Mouse (Mus musculus): ENCODE data around the gene Abhd4. TPM values are rescaled to one million over a fixed set of nuclear protein-coding genes. Genes with fewer than 3 reads are reported as not detected.

Abhd4 gene
- total RNA-seq, 2 experiments from 2014 or later = 54.8 to 60.0 TPM

DNA sequence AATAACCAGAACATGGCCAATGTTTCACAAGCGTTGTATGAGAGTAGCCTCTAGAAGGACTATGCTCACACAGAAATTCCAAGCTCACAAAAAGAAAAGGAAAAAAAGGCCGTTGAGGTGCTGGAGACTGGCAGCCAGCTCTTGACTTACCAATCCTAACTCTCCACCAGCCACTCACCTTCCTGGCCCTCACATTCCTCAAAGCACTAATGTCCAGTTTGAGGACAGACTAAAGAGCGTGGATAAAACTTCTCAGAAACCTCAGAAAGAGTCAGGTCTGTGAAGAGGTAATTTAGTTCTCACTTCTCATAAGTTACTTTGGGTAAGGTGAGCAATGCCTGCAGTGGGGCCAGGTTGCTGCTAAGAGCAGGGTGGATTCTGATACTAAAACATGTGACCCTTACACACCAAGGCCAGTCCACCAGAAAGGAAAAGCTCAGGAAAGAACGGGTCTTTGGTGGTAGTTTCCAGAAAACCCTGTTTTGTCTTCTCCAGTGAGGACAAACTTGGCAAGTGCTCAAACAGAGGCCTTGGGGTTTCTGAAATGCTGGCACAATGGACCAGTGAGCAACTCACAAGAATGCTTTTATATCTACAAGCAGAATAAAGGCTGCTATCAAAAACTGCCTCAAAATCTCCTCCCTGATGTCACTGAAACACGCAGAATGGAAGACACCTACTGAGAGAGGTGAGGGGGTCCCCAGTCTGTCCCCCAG, 18.0 kb upstream of the Abhd4 start:
- no peak for DNase-seq (ENCODE audit: low spot score in 2 of 2)

DNA sequence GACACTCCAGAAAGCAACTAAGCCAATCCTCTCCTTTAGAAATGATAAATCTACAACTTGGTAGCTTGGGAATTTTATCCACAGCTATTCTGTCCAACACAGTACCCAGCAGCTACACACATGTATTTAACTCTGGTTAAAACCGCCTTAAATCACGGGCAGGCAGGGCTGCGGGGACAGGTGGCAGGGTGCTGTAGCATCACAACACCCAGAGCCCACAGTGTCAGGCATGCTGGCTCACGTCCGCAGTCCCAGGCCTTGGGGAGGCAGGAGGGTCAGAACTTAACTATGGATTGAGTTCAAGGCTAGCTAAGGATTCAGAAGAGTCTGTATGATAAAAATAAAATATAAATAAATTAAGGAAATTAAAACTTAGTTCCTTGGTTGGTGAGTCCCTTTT, 17.1 kb upstream of the Abhd4 start:
- DNase-seq (ENCODE audit: low spot score in 2 of 2) = no peak

- peak; percentile 64 to 88 for DNase-seq (ENCODE audit: low spot score in 2 of 2)
Observed at GRCm38 (mm10) chr14:54239002-54239736, 14.8 kb upstream of the Abhd4 start.

- no peak for DNase-seq (ENCODE audit: low spot score in 2 of 2)
Observed at GRCm38 (mm10) chr14:54240542-54240941, 13.4 kb upstream of the Abhd4 start.

- no peak for DNase-seq (ENCODE audit: low spot score in 2 of 2)
Observed at GRCm38 (mm10) chr14:54244183-54244582, 9.8 kb upstream of the Abhd4 start.

- DNase-seq (ENCODE audit: low spot score in 2 of 2) = no peak
Observed at GRCm38 (mm10) chr14:54246232-54246631, 7.8 kb upstream of the Abhd4 start.

GRCm38 (mm10) chr14:54249326-54249725, 4.7 kb upstream of the Abhd4 start:
- no peak for DNase-seq (ENCODE audit: low spot score in 2 of 2)

- DNase-seq (ENCODE audit: low spot score in 2 of 2) = no peak
Observed at GRCm38 (mm10) chr14:54250122-54250521, 3.9 kb upstream of the Abhd4 start.

- DNase-seq (ENCODE audit: low spot score in 2 of 2) = no peak
Observed at GRCm38 (mm10) chr14:54254670-54255202, 748 bp downstream of the Abhd4 start.

- no peak for DNase-seq (ENCODE audit: low spot score in 2 of 2)
Observed at GRCm38 (mm10) chr14:54258131-54258670, 4.2 kb downstream of the Abhd4 start.

DNA sequence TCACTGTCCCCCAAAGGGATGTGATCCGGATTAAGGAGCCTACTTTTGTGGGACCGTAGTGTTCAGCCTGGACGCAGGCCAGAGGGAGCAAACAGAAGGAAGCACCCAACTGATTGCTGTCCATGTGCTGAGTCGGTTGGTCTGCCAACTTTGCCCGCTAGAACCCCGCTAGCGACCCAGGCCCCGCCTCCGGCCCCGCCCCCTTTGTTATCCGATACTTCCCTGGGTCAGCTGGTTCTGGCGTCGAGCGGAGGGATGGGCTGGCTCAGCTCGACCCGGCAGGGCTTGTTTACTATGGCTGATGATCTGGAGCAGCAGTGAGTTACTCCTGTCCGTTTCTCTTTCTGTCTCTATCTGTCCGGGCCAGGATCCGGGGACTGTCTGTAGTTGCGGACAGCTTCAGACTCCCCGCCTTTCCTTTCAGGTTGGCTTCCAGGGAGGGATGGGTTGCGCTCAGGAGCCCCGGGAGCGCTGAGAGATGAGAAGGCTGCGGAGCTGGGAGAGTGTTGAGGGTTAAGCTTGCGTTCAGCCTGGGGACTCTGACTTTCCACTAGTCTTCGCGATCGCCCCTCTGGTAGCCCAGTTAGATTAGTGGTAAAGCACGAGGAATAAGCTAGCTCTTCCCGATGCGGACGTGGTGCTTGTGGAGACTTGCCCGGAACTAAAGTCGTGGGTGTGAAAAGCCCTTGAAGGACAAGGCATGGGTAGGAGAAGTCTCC, 5.2 kb downstream of the Abhd4 start:
- peak; percentile 76 to 86 for DNase-seq (ENCODE audit: low spot score in 2 of 2)

DNA sequence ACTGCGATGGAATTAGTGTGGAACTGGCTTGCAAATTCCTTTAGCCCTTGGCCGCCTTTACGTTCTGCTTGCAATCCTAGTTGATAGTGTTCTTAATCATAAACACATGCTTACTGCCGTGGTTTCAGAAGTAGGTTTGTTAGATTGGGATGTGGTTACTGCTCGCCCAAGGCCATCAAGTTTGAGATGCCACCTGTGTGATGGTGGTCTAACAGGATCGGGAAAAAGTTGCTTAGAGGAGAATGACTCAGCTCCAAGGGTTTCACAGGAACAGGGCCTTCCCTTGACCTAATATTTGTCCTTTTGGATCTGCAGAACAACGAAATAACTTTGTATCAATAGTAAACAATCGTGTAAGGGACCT, 5.7 kb downstream of the Abhd4 start:
- DNase-seq (ENCODE audit: low spot score in 2 of 2) = no peak

- DNase-seq (ENCODE audit: low spot score in 2 of 2) = no peak
Observed at GRCm38 (mm10) chr14:54260196-54260595, 6.2 kb downstream of the Abhd4 start.

DNA sequence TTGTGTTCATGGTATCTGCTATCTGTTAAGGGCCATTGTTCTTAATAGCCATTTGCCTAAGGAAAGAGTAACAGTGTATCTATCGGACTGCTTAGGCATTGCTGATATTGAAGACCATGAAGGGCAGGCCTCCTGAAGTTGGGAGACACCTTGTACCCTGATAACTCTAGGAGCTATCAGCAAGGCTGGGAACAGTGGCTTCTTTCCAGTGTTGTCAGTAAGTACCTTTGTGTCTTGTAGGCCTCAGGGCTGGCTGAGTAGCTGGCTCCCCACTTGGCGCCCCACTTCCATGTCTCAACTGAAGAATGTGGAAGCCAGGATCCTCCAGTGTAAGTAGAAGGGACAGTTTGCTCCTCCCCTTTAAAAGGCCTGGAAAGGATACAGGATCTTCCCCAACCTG, 7.4 kb downstream of the Abhd4 start:
- no peak for DNase-seq (ENCODE audit: low spot score in 2 of 2)

DNA sequence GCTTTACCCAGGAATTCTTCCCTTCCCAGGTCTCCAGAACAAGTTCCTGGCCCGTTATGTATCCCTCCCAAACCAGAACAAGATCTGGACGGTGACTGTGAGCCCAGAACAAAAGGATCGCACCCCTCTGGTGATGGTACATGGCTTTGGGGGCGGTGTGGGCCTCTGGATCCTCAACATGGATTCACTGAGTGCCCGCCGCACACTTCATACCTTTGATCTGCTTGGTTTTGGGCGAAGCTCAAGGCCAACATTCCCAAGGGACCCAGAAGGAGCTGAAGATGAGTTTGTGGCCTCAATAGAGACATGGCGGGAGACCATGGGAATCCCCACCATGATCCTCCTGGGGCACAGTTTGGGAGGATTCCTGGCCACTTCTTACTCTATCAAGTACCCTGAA, 8.6 kb downstream of the Abhd4 start:
- no peak for DNase-seq (ENCODE audit: low spot score in 2 of 2)

DNA sequence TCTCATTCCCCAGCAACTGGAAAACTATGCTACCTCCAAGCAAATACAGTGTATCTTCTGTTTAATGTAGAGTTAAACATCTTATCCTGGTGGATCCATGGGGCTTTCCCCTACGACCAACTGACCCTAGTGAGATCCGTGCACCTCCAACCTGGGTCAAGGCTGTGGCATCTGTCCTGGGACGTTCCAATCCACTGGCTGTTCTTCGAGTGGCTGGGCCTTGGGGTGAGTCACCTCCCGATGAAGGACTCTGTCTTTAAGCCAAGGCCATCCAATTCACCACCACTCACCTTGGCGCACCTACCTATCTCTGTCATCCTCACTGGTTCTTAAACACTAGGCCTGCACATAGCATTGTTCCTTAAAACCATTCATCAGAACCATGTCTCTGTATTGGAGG, 9.1 kb downstream of the Abhd4 start:
- DNase-seq (ENCODE audit: low spot score in 2 of 2) = no peak

- DNase-seq (ENCODE audit: low spot score in 2 of 2) = no peak
Observed at GRCm38 (mm10) chr14:54264231-54264630, 10.2 kb downstream of the Abhd4 start.

DNA sequence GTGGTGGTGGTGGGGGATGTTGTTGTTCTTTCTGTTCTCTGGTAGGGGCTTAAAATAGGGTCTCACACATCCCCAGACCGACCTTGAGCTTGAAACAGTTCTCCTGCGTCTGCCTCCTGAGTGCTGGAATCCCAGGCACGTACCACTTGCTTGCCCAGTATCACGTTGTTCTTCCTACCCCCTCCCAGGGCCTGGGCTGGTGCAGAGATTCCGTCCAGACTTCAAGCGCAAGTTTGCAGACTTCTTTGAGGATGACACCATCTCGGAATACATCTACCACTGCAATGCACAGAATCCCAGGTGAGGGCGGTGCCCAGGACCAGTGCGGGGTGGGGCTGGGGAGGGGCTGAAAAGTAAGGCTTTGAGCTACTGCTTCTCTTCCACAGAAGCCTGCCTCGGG, 11.1 kb downstream of the Abhd4 start:
- DNase-seq (ENCODE audit: low spot score in 2 of 2) = no peak

- no peak for DNase-seq (ENCODE audit: low spot score in 2 of 2)
Observed at GRCm38 (mm10) chr14:54265951-54266350, 12.0 kb downstream of the Abhd4 start.

DNA sequence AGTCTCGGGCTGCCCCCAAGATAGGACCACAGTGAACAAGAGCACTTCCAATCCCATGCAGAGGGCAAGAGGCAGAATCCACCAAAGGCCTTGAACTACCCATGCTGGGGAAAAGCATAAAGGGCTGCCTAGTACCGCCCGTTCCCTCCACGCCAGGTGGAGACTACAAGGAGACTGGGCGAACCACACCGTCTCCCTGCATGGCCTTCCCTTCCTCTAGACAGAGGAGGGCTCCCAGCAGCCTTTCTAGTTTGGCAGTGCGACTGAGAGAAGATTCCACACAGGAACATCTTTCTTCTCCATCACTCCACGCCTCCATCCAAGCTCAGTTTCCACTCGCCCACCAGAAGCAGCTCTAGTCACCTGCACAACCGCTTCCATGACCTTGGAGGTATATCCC, 14.0 kb downstream of the Abhd4 start:
- no peak for DNase-seq (ENCODE audit: low spot score in 2 of 2)

GRCm38 (mm10) chr14:54269566-54269965, 15.6 kb downstream of the Abhd4 start:
- DNase-seq (ENCODE audit: low spot score in 2 of 2) = no peak

DNA sequence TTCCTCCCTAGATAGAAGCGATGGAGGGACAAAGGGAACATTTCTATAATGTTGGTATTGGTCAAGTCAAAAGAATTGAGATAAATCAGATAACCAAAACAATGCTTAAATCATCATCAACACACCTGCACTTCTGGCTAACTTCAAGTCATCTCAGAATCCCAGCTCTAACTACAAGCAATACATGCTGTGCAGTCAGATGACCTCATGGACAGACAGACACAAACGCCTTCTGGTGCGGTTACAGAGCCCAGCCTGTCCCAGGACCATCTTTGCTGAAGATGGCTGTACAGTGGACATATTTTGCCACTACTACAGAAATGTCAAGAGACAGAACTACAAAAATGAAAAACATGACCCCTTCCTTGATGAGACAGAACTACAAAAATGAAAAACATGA, 16.4 kb downstream of the Abhd4 start:
- DNase-seq (ENCODE audit: low spot score in 2 of 2) = no peak

Measured in layer of hippocampus, adult 18-20 months (tissue).